Mouse (Mus musculus) retina, embryonic 14.5 days (tissue): Measurements from ENCODE around the gene Stx18.

ENCODE experiments used
- DNase-seq: peaks from one replicate; pipeline ENCODE4 v3.0.0-alpha.2; 2015; ENCODE audit warnings: low spot score

Stx18 gene

DNA sequence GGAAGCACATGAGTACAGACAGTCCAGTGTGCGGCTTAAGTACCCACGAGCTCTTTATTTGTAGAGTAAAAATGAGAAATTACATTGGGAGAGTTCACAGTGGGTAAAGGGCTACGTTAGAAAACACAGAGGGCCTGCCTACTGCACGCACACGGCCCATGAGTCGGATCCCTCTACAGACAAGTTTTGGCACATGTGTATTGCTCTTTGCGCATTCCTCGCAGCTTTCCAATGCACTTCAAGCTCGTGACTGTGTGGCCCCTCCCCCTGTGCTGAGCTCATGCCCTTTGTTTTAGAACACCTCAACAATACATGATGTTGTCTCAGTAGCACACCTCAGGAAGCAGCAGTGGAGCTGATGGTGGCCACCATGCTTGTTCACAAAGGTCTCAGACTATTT is 98.6 kb downstream of the Stx18 start:
- DNase-seq: no peak

GRCm38 (mm10) chr5:38140893-38141292 is 102.4 kb downstream of the Stx18 start:
- DNase-seq: no peak

GRCm38 (mm10) chr5:38146524-38146923 is 108.0 kb downstream of the Stx18 start:
- no peak for DNase-seq

GRCm38 (mm10) chr5:38151264-38151663 is 112.7 kb downstream of the Stx18 start:
- DNase-seq: no peak

- no peak for DNase-seq
Observed at GRCm38 (mm10) chr5:38152201-38153108, 113.9 kb downstream of the Stx18 start.

DNA sequence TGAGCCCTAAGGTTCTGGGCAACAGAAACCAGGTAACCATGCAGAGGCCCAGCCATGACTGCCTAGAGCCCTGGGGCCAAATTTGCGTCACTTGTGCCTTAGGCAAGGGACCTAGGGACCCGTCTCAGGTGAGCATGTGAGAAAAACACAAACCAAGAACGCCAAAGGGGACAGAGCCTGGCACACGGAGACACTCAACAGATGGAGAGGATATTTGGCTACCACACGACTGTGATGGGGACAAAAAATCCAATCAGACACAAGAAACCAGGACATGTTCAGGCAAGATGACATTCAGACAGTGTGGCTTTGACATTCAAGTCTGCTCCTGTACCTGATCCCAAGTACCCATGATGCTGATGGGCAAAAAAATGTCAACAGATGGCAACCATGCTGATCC is 115.1 kb downstream of the Stx18 start:
- DNase-seq: no peak

DNA sequence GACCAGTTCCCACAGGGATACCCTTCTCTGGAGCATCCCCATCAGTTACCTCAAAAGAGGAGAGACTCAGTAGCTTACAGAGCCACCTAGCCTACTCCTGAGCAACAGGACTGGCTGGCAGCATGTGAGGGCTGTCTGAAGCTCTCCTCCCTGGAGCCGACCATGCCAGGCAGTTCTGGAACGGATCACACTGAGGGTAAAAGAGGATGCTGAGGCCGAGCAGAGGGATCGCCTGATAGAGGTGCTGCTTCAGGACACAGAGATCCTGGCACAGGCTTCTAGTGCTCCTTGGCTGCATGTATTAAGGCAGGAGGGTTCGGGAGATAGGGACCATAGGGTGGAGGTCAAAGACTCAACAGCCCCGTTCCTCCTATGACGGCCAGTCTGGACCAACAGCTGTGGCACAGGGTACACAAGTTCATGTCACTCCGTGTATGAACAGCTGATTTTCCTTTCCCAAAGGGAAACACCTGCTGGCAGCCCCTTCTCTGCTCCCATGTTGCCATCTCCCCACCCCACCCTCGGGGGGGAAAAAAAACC is 119.0 kb downstream of the Stx18 start:
- no peak for DNase-seq

GRCm38 (mm10) chr5:38158501-38158946 is 120.0 kb downstream of the Stx18 start:
- DNase-seq: peak; percentile 43

DNA sequence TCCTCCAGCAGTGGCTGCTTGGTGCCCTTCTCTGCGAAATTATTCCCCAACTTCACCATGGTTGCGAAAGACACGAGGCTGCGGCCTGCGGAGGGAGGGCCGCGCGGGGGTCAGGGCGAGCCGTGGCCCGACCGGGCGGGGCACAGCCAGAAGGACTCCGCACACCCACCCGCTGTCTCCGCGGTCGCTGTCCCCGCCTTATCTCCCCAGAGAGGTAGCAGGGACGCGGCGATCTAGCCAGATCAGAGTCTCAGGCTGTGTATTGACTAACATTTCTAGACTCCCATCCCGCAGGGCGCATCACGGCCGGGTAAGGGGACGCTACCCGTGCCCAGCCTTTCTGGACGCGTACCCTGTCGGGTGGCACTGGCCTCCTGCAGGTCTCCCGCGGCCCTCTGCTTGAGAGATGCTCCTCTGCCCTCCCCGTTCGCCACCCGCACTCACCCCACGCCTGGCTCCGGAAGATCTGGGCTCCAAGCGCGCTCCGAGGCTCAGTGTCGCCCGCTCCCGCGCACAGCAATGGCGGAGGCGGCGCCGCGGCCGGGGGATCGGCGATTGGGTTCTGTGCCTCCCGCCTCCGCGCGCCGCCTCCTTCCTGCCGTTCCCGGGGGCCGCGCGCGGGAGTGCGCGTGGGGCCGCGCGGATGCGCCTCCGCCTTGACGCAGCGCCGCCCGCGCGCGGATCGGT is 120.5 kb downstream of the Stx18 start:
- DNase-seq: peak; percentile 79

- peak; percentile 40 for DNase-seq
Observed at GRCm38 (mm10) chr5:38159634-38160413, 121.3 kb downstream of the Stx18 start, which contains the start of gene Nsg1. Gene Nsg1 (minus strand): TSS chr5:38159907.

DNA sequence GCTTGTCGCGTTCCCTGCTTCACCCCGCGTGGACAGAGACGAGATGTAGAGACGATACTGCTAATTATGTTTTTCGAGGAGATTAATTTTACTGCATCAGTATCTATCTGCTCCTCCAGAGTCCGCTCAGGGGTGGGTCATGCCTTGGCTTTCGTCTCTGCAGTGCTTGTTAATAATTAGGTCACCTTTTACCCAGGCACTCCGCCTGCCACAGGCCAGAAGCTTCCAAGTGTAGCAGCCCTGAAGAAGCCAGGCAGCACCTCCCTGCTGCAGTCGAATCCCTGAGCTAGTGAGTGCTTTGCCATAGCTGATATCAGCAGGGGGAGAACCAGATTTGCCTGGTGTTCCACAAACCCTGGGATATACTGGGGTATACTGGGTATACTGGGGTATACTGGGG is 130.0 kb downstream of the Stx18 start:
- no peak for DNase-seq

DNA sequence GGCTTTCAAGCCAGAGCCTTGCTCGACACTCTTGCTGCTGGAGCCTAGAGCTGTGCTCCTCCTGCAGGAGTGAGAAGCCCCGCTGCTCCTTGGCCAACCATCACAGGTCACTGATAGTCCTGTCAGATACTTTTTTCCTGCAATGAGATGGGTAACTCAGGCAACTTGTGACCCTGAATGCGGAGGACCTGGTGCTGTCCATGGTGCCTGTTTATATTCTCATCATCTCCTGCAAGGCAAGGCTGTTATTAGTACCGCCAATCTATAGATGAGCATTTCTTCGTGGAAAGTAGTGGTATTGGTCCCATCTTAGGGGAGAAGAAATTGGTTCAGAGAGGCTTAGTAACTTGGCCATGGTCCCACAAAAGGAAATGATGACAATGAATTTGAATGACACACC is 135.2 kb downstream of the Stx18 start:
- no peak for DNase-seq

DNA sequence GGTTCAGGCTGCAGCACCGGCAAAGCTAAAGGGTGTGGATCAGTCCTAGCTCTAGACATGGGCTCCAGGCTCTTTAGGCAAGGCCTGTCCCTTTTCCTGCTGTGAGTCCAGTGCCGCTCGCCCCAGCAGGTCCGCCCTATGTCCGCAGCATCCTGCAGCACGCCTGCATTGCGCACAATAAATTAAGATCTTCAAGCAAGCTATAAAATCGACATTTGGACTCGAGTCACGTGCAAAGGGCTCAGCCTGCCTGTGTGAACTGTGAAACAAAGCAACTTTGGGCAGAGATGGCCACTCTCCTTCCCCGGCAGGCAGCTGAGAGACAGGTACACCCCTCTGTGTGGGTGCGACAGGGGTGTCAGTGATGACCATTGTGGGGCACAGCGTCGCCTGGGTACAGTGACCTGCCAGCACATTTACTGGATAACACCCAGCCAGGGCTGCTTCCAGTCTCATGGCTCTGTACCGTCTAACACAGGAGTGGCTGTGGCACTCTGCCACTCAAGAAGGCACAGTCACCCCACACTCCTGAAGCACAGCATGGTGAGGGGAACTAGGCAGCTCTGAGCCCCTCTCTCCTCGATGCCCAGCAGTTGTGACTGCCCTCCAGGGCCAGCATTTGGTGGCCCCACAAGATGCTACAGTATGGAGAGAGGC is 135.8 kb downstream of the Stx18 start:
- no peak for DNase-seq

GRCm38 (mm10) chr5:38184688-38185285 is 146.2 kb downstream of the Stx18 start:
- no peak for DNase-seq

DNA sequence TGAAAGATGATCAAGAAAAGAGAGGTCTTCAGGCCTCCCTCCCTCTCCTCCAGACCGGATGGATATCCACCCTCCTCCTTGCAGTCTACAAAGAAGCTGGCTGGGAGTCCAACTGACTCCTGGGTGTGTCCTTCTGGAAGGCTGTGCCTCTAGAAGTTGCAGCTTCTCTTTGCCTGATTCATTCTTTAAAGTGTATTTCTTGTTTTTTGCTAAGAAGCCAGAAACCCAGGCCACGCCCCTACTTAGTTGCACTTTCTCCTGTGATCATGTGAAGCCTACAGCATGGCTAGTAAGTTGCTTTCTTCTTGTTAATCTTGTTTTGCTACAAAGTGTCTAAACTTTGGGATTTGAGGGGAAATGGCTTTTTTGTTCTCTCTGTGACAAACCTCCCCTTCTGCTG is 148.5 kb downstream of the Stx18 start:
- no peak for DNase-seq
